Comparison of ENCODE assay signal across 14 mouse cellular contexts in the genomic region with DNA sequence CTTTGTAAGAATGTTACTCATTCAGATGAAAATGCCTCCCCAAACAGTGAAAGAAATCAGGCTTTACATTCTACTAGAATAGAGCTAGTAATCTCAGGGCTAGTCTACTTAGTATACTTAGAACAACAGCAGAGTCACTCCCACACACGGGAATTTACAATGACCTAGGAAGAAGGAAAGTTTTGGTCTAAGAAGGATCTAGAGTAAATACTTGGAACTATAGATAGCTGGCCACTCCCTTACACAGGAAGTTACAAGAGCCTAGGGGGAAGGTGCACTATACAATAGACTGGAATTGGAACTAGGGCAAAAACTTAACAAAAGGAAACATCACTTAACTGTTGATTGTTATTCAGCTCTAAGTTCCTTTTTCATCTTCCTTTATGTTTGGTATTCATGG.
"Had no signal": no experiment of that assay in that cellular context is flagged by ENCODE, and none has a peak within 500 bp of the region (broad histone marks: within the 10 kb centered on the region; RNA-seq: fewer than 3 reads in every experiment).

No protein-coding gene starts in this region.

- H3K36me3 ChIP-seq: liver, embryonic 15.5 days; midbrain, embryonic 13.5 days; midbrain, embryonic 15.5 days; neural tube, embryonic 12.5 days had no signal

- H3K4me3 ChIP-seq: liver, embryonic 15.5 days; megakaryocyte, embryonic 14.5 days; midbrain, embryonic 13.5 days; midbrain, embryonic 15.5 days; neural tube, embryonic 12.5 days had no signal

- H3K4me1 ChIP-seq: liver, embryonic 15.5 days; megakaryocyte, embryonic 14.5 days; midbrain, embryonic 13.5 days; midbrain, embryonic 15.5 days; neural tube, embryonic 12.5 days had no signal

- H3K9me3 ChIP-seq: liver, embryonic 15.5 days; megakaryocyte, embryonic 14.5 days; midbrain, embryonic 13.5 days; midbrain, embryonic 15.5 days; neural tube, embryonic 12.5 days had no signal

- H3K9ac ChIP-seq: liver, embryonic 15.5 days; liver, postnatal 0 days; midbrain, embryonic 13.5 days; midbrain, embryonic 15.5 days; neural tube, embryonic 12.5 days had no signal

- DNase-seq: liver, postnatal 0 days; lung, adult 2 months; lung, postnatal 14 days; lung, postnatal 36 days; right cerebral cortex, postnatal 14 days; thymus, adult 18-20 months; thymus, postnatal 14 days; thymus, postnatal 36 days had no signal

- H3K27ac ChIP-seq: liver, embryonic 15.5 days; macrophage; midbrain, embryonic 13.5 days; midbrain, embryonic 15.5 days; neural tube, embryonic 12.5 days had no signal
